Mouse (Mus musculus) R1 (cell line): ENCODE results near the gene Smad3.

ENCODE experiments used
- DNase-seq: peaks from one replicate; pipeline ENCODE4 v3.0.0-alpha.2; 2018; ENCODE audit warnings: low read depth, low spot score

The Smad3 gene

GRCm38 (mm10) chr9:63721573-63722275 lies 36.1 kb downstream of the Smad3 start:
- DNase-seq: no peak

- DNase-seq: no peak
These were observed 37.1 kb downstream of the Smad3 start for GRCm38 (mm10) chr9:63720715-63721114.

- DNase-seq: no peak
These were observed 37.9 kb downstream of the Smad3 start for GRCm38 (mm10) chr9:63719770-63720440.

- no peak for DNase-seq
These were observed 38.9 kb downstream of the Smad3 start for GRCm38 (mm10) chr9:63718735-63719358.

- no peak for DNase-seq
These were observed 39.6 kb downstream of the Smad3 start for GRCm38 (mm10) chr9:63718170-63718569.

- DNase-seq: no peak
These were observed 40.3 kb downstream of the Smad3 start for GRCm38 (mm10) chr9:63717474-63718005.

GRCm38 (mm10) chr9:63716150-63717138 lies 41.4 kb downstream of the Smad3 start:
- DNase-seq: no peak

GRCm38 (mm10) chr9:63714572-63714971 lies 43.2 kb downstream of the Smad3 start:
- no peak for DNase-seq

- no peak for DNase-seq
These were observed 45.0 kb downstream of the Smad3 start for GRCm38 (mm10) chr9:63712838-63713237.

GRCm38 (mm10) chr9:63711580-63712230 lies 46.1 kb downstream of the Smad3 start:
- no peak for DNase-seq

GRCm38 (mm10) chr9:63709857-63710256 lies 47.9 kb downstream of the Smad3 start:
- no peak for DNase-seq

- DNase-seq: peak; percentile 57
These were observed 48.5 kb downstream of the Smad3 start for GRCm38 (mm10) chr9:63709266-63709665.

- no peak for DNase-seq
These were observed 49.8 kb downstream of the Smad3 start for GRCm38 (mm10) chr9:63707816-63708588.

GRCm38 (mm10) chr9:63706152-63706733 lies 51.6 kb downstream of the Smad3 start:
- DNase-seq: no peak

GRCm38 (mm10) chr9:63704979-63705751 lies 52.6 kb downstream of the Smad3 start:
- no peak for DNase-seq

GRCm38 (mm10) chr9:63704131-63704530 lies 53.7 kb downstream of the Smad3 start:
- no peak for DNase-seq

- no peak for DNase-seq
These were observed 54.5 kb downstream of the Smad3 start for GRCm38 (mm10) chr9:63703236-63703785.

GRCm38 (mm10) chr9:63702502-63703013 lies 55.2 kb downstream of the Smad3 start:
- DNase-seq: no peak
